14 mouse cellular contexts compared by ENCODE assay signal in genomic region chr6:38921810-38922116, GRCm38 (mm10). TPM values are rescaled to one million over a fixed set of nuclear protein-coding genes. Genes with fewer than 3 reads are reported as not detected.
A peak's percentile ranks its signal among the peaks of the same experiment; 100 is the strongest.
DNase-seq lines count a peak whose midpoint lies in the region; ATAC-seq lines count a peak whose summit lies in the region.
"Had no signal": no experiment of that assay in that cellular context is flagged by ENCODE, and none has a peak within 500 bp of the region (broad histone marks: within the 10 kb centered on the region; RNA-seq: fewer than 3 reads in every experiment).

No protein-coding gene starts in this region.

- H3K4me1 ChIP-seq in heart, embryonic 10.5 days: peaks cover 50% of the 10 kb centered on the region
- peaks cover 5% of the 10 kb centered on the region for H3K4me1 ChIP-seq in limb, embryonic 10.5 days
- H3K4me1 ChIP-seq in stomach, embryonic 15.5 days: peaks cover 29% of the 10 kb centered on the region

- ATAC-seq in stomach, embryonic 15.5 days (ENCODE audit: insufficient read depth, low FRiP score, low read depth): no peak
- ATAC-seq: forebrain, embryonic 15.5 days had no signal

- WGBS in heart, embryonic 10.5 days: 63% methylated on average over 8 of the region's 8 CpGs
- 88% methylated on average over 8 of the region's 8 CpGs for WGBS in limb, embryonic 10.5 days
- WGBS in stomach, embryonic 15.5 days: 67% methylated on average over 8 of the region's 8 CpGs

- no peaks in the 10 kb centered on the region for H3K9me3 ChIP-seq in heart, embryonic 10.5 days
- H3K9me3 ChIP-seq in limb, embryonic 10.5 days (replicated peaks): no peaks in the 10 kb centered on the region
- H3K9me3 ChIP-seq in stomach, embryonic 15.5 days: no peaks in the 10 kb centered on the region
- H3K9me3 ChIP-seq: forebrain, embryonic 15.5 days; heart, embryonic 15.5 days; hindbrain, embryonic 10.5 days had no signal

- no peak overlapping the region for H3K4me3 ChIP-seq in heart, embryonic 10.5 days
- no peak overlapping the region for H3K4me3 ChIP-seq in limb, embryonic 10.5 days
- no peak overlapping the region for H3K4me3 ChIP-seq in stomach, embryonic 15.5 days (replicated peaks)
- H3K4me3 ChIP-seq: forebrain, embryonic 15.5 days; heart, embryonic 15.5 days; hindbrain, embryonic 10.5 days had no signal

- no peaks in the 10 kb centered on the region for H3K36me3 ChIP-seq in heart, embryonic 10.5 days
- H3K36me3 ChIP-seq in limb, embryonic 10.5 days: no peaks in the 10 kb centered on the region
- no peaks in the 10 kb centered on the region for H3K36me3 ChIP-seq in stomach, embryonic 15.5 days
- H3K36me3 ChIP-seq: forebrain, embryonic 15.5 days; heart, embryonic 15.5 days; hindbrain, embryonic 10.5 days had no signal

- H3K4me2 ChIP-seq in stomach, embryonic 15.5 days: peak overlapping the region; percentile 29; the same call in 1 of the 2 replicates
- H3K4me2 ChIP-seq: forebrain, embryonic 15.5 days had no signal

- no peak for DNase-seq in heart, embryonic 10.5 days (ENCODE audit: low spot score)
- DNase-seq in heart, adult 8-10 months (ENCODE audit: low spot score): no peak
- DNase-seq in spleen, adult 12 weeks (ENCODE audit: low spot score): peak; percentile 50
- no peak for DNase-seq in spleen, postnatal 14 days (ENCODE audit: low spot score in 2 of 2)
- no peak for DNase-seq in limb, embryonic 10.5 days (ENCODE audit: low spot score)
- no peak for DNase-seq in left cerebral cortex, adult 9 months (ENCODE audit: low spot score in 2 of 2)
- DNase-seq in right cerebral cortex, postnatal 10 days (ENCODE audit: low spot score in 2 of 2): no peak
- DNase-seq: cerebellum, adult 11-12 months; lung, adult 2 months; right cerebral cortex, postnatal 4 days had no signal

- H3K27me3 ChIP-seq in heart, embryonic 10.5 days (ENCODE audit: insufficient read depth, poor library complexity, severe bottlenecking): no peaks in the 10 kb centered on the region
- no peaks in the 10 kb centered on the region for H3K27me3 ChIP-seq in limb, embryonic 10.5 days (ENCODE audit: low read depth, poor library complexity, severe bottlenecking)
- no peaks in the 10 kb centered on the region for H3K27me3 ChIP-seq in stomach, embryonic 15.5 days (replicated peaks)
- H3K27me3 ChIP-seq: forebrain, embryonic 15.5 days; heart, embryonic 15.5 days had no signal

- H3K27ac ChIP-seq in heart, embryonic 10.5 days: peak overlapping the region; percentile 82
- 0 out of 2 replicates have a peak overlapping the region, but pooled peaks have one; percentile 15 for H3K27ac ChIP-seq in limb, embryonic 10.5 days
- peak overlapping the region; percentile 78 for H3K27ac ChIP-seq in stomach, embryonic 15.5 days
- H3K27ac ChIP-seq: forebrain, embryonic 15.5 days; hindbrain, embryonic 10.5 days had no signal

- H3K9ac ChIP-seq in stomach, embryonic 15.5 days: no peak overlapping the region
- H3K9ac ChIP-seq: forebrain, embryonic 15.5 days; heart, embryonic 15.5 days had no signal

RNA-seq across cellular contexts. Expression of gene Hipk2, which starts 45.8 kb away (rescaled TPM):
- polyA plus RNA-seq in heart, embryonic 10.5 days (2016; fragmentation: Nextera tagmentation; extraction: Ambion mirVana): 15.9 and 20.1 TPM in 2 replicates
- 100 to 1,000 TPM in 3 of 4 experiments, 10 to 100 TPM in 1; 94.2 to 109 (median 105) TPM for total RNA-seq in heart, adult 8-10 months (2022)
- polyA plus RNA-seq in limb, embryonic 10.5 days (2016; fragmentation: Nextera tagmentation; extraction: Ambion mirVana): 20.6 and 21.8 TPM in 2 replicates
- polyA plus RNA-seq in stomach, embryonic 15.5 days (2015; fragmentation: Nextera tagmentation; extraction: Ambion mirVana): 23.8 and 25.6 TPM in 2 replicates

RNA-seq across cellular contexts. Expression of gene Tbxas1, which starts 46.6 kb away (rescaled TPM):
- 1.4 and 1.5 TPM in 2 replicates for polyA plus RNA-seq in heart, embryonic 10.5 days (2016; fragmentation: Nextera tagmentation; extraction: Ambion mirVana)
- total RNA-seq in heart, adult 8-10 months (2022): 1 to 10 TPM in 3 of 4 experiments, under 1 TPM in 1; 0.87 to 3.9 (median 1.6) TPM
- 1.1 TPM in 2 replicates for polyA plus RNA-seq in limb, embryonic 10.5 days (2016; fragmentation: Nextera tagmentation; extraction: Ambion mirVana)
- 3.4 and 3.5 TPM in 2 replicates for polyA plus RNA-seq in stomach, embryonic 15.5 days (2015; fragmentation: Nextera tagmentation; extraction: Ambion mirVana)

Comparison
In these comparisons a context has a peak if more than half of its experiments do, and no peak if none do; other contexts are left out.
1. H3K27ac ChIP-seq: peak in every context shown above with its lines; median percentile 82 in heart, embryonic 10.5 days; 78 in stomach, embryonic 15.5 days; 15 in limb, embryonic 10.5 days.